Mouse (Mus musculus): ENCODE data around the gene Tagln. TPM values are rescaled to one million over a fixed set of nuclear protein-coding genes. Genes with fewer than 3 reads are reported as not detected.

Gene Tagln
- total and polyA plus RNA-seq, 2 experiments from 2014 or later, result 3.5 to 7.7 TPM

DNA sequence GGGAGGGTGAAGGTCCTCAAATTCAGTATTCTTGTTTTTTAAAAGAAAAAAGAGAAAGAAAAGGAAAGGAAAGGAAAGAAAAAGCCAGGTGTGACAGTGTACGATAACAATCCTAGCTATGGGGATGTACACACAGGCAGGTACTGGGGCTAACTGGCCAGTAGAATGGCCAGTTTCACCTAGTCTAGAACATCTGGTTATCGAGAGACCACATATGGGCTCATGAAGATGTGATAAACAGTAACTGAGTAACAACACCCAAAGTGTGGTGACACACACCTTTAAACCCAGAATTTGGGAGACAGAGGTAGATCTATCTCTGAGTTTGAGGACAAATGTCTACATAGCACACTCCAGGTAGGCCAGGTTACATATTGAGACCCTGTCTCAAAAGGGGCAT lies 43.9 kb upstream of the Tagln start:
- peaks cover 11% of the 10 kb centered on the region; the same call in 1 of the 2 replicates for H3K4me1 ChIP-seq (ENCODE audit: insufficient read depth)
- 91% methylated on average over 2 of the region's 2 CpGs for WGBS

GRCm38 (mm10) chr9:45976884-45977283 lies 41.0 kb upstream of the Tagln start:
- no peak overlapping the region for H3K27ac ChIP-seq (ENCODE audit: low read depth, low read length)
- no peak for ATAC-seq
- DNase-seq, result no peak
- TF ChIP-seq CTCF (IDR thresholded peaks at IDR 0.05; ENCODE audit: low read depth), result peak; percentile 36
- no peaks in the 10 kb centered on the region for H3K27me3 ChIP-seq (ENCODE audit: insufficient read depth, low read length)
- no peak overlapping the region for H3K4me2 ChIP-seq (ENCODE audit: low read depth)
- H3K9ac ChIP-seq, result no peak overlapping the region
- no peaks in the 10 kb centered on the region for H3K9me3 ChIP-seq (ENCODE audit: low read length)
- H3K4me1 ChIP-seq (ENCODE audit: insufficient read depth), result peaks cover 6% of the 10 kb centered on the region; the same call in 1 of the 2 replicates
- H3K36me3 ChIP-seq (ENCODE audit: insufficient read depth), result peaks cover 33% of the 10 kb centered on the region
- no peak overlapping the region for H3K4me3 ChIP-seq (ENCODE audit: low read depth, low read length)
- 75% methylated on average over 2 of the region's 2 CpGs for WGBS

More for the DNA sequence above, 43.9 kb upstream of the Tagln start:
- Histone ChIP-seq H3K4me3 (ENCODE audit: low read depth, low read length) (no peak overlapping the region), H3K27me3 (ENCODE audit: insufficient read depth, low read length) (no peaks in the 10 kb centered on the region), H3K9ac (no peak overlapping the region), H3K4me2 (ENCODE audit: low read depth) (no peak overlapping the region), H3K9me3 (ENCODE audit: low read length) (no peaks in the 10 kb centered on the region), H3K36me3 (ENCODE audit: insufficient read depth) (peaks cover 13% of the 10 kb centered on the region), H3K27ac (ENCODE audit: low read depth, low read length) (no peak overlapping the region)
- DNase-seq (no peak), ATAC-seq (no peak)
- no peak for TF ChIP-seq CTCF (IDR thresholded peaks at IDR 0.05; ENCODE audit: low read depth)

GRCm38 (mm10) chr9:45963577-45963976 lies 27.7 kb upstream of the Tagln start:
- H3K36me3 ChIP-seq (ENCODE audit: insufficient read depth), result peaks cover 53% of the 10 kb centered on the region
- no peaks in the 10 kb centered on the region for H3K9me3 ChIP-seq (ENCODE audit: low read length)
- no peak overlapping the region for H3K4me2 ChIP-seq (ENCODE audit: low read depth)
- no peak for ATAC-seq
- H3K27ac ChIP-seq (ENCODE audit: low read depth, low read length), result no peak overlapping the region
- no peaks in the 10 kb centered on the region for H3K27me3 ChIP-seq (ENCODE audit: insufficient read depth, low read length)
- WGBS, result 89% methylated on average over 6 of the region's 6 CpGs
- no peak for DNase-seq
- no peaks in the 10 kb centered on the region for H3K4me1 ChIP-seq (ENCODE audit: insufficient read depth)
- TF ChIP-seq CTCF (IDR thresholded peaks at IDR 0.05; ENCODE audit: low read depth), result no peak
- no peak overlapping the region for H3K9ac ChIP-seq
- no peak overlapping the region for H3K4me3 ChIP-seq (ENCODE audit: low read depth, low read length)

DNA sequence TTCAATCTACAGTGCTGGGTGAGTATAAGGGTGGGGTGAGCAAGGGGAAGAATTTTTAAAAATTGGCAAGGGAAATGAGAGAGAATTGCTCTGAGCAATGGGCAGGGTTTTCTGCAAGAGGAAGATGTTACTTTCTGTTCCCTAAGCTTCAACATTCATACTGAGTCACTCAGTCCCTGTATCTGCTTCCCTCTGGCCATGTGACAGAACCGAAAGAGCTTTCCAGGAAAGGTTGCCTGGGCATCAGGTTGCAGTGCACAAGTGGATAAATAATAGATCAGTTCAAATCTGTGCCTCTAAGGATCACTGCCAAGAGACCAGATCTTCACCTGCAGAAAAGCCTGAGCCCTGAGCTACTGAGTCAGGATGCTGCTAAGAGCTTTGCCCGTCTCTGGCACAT lies 26.0 kb upstream of the Tagln start:
- Histone ChIP-seq H3K9ac (no peak overlapping the region), H3K36me3 (ENCODE audit: insufficient read depth) (peaks cover 44% of the 10 kb centered on the region), H3K27me3 (ENCODE audit: insufficient read depth, low read length) (no peaks in the 10 kb centered on the region), H3K9me3 (ENCODE audit: low read length) (no peaks in the 10 kb centered on the region), H3K27ac (ENCODE audit: low read depth, low read length) (no peak overlapping the region), H3K4me2 (ENCODE audit: low read depth) (no peak overlapping the region), H3K4me1 (ENCODE audit: insufficient read depth) (no peaks in the 10 kb centered on the region), H3K4me3 (ENCODE audit: low read depth, low read length) (no peak overlapping the region)
- ATAC-seq (no peak), DNase-seq (no peak)
- 79% methylated on average over 2 of the region's 2 CpGs for WGBS
- no peak for TF ChIP-seq CTCF (IDR thresholded peaks at IDR 0.05; ENCODE audit: low read depth)

DNA sequence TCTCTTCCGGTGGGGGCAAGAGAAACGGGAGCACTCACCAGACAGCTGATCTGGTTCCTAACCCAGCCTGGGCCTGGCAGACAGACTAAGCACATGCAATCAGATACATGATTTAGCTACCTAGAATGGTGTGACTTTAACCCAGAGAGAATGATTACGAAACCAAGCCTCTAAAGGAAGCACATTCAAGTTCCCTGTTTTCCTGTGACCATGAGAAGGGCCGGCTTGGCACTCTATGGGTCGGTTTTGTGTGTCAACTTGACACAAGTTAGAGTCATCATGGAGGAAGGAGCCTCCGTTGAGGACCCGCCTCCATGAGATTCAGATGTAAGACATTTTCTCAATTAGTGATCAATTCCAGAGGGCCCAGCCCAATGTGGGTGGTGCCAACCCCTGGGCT lies 23.8 kb upstream of the Tagln start:
- Histone ChIP-seq H3K36me3 (ENCODE audit: insufficient read depth) (peaks cover 31% of the 10 kb centered on the region), H3K9ac (no peak overlapping the region)
- 81% methylated on average over 7 of the region's 7 CpGs for WGBS

DNA sequence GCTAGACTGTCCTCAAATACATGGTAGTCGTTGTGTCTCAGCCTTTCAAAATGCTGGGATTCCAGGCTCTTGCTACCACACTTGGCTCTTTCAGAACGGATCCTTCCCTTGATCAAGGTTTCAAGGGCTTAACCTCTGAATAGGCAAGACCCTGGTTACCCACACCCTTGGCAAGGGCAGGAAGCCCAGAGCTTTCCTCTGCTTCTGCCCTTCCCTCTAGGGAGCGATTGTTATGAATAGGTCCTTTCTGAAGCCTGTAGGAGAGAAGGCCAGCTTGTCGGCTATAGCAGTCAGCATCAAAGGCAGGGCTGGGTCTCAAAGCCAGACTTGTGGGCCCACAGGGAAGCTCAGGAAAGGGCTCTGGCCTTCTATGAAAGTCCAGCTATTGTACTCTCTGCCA lies 23.0 kb upstream of the Tagln start:
- peaks cover 23% of the 10 kb centered on the region for H3K36me3 ChIP-seq (ENCODE audit: insufficient read depth)
- no peak for TF ChIP-seq CTCF (IDR thresholded peaks at IDR 0.05; ENCODE audit: low read depth)
- no peak overlapping the region for H3K9ac ChIP-seq
- no peak overlapping the region for H3K4me2 ChIP-seq (ENCODE audit: low read depth)
- DNase-seq, result no peak
- no peaks in the 10 kb centered on the region for H3K27me3 ChIP-seq (ENCODE audit: insufficient read depth, low read length)
- WGBS, result 23% methylated on average over 4 of the region's 4 CpGs
- ATAC-seq, result no peak
- H3K4me3 ChIP-seq (ENCODE audit: low read depth, low read length), result no peak overlapping the region
- H3K4me1 ChIP-seq (ENCODE audit: insufficient read depth), result peaks cover 9% of the 10 kb centered on the region
- H3K9me3 ChIP-seq (ENCODE audit: low read length), result no peaks in the 10 kb centered on the region
- H3K27ac ChIP-seq (ENCODE audit: low read depth, low read length), result 0 out of 2 replicates have a peak overlapping the region, but pooled peaks have one; percentile 10

More for the DNA sequence above, 23.8 kb upstream of the Tagln start:
- H3K4me1 ChIP-seq (ENCODE audit: insufficient read depth), result peaks cover 4% of the 10 kb centered on the region; the same call in 1 of the 2 replicates
- DNase-seq, result no peak
- no peak for TF ChIP-seq CTCF (IDR thresholded peaks at IDR 0.05; ENCODE audit: low read depth)
- ATAC-seq, result no peak
- no peak overlapping the region for H3K4me3 ChIP-seq (ENCODE audit: low read depth, low read length)
- no peaks in the 10 kb centered on the region for H3K27me3 ChIP-seq (ENCODE audit: insufficient read depth, low read length)
- H3K9me3 ChIP-seq (ENCODE audit: low read length), result no peaks in the 10 kb centered on the region
- no peak overlapping the region for H3K27ac ChIP-seq (ENCODE audit: low read depth, low read length)
- no peak overlapping the region for H3K4me2 ChIP-seq (ENCODE audit: low read depth)

- H3K27ac ChIP-seq (ENCODE audit: low read depth, low read length), result 0 out of 2 replicates have a peak overlapping the region, but pooled peaks have one; percentile 10
- no peak overlapping the region for H3K4me3 ChIP-seq (ENCODE audit: low read depth, low read length)
- H3K9ac ChIP-seq, result no peak overlapping the region
- no peak overlapping the region for H3K4me2 ChIP-seq (ENCODE audit: low read depth)
- TF ChIP-seq CTCF (IDR thresholded peaks at IDR 0.05; ENCODE audit: low read depth), result no peak
- H3K9me3 ChIP-seq (ENCODE audit: low read length), result no peaks in the 10 kb centered on the region
- 48% methylated on average over 7 of the region's 7 CpGs for WGBS
- DNase-seq, result peak; percentile 20
- H3K36me3 ChIP-seq (ENCODE audit: insufficient read depth), result peaks cover 16% of the 10 kb centered on the region; the same call in 1 of the 2 replicates
- peaks cover 16% of the 10 kb centered on the region for H3K4me1 ChIP-seq (ENCODE audit: insufficient read depth)
- no peak for ATAC-seq
- H3K27me3 ChIP-seq (ENCODE audit: insufficient read depth, low read length), result no peaks in the 10 kb centered on the region
Measured at GRCm38 (mm10) chr9:45958023-45958670, 22.3 kb upstream of the Tagln start.

Measured in forebrain, postnatal 0 days (tissue).